Mouse (Mus musculus) liver, embryonic 14.5 days (tissue): Measurements from ENCODE around the gene Cdsn. TPM values are rescaled to one million over a fixed set of nuclear protein-coding genes. Genes with fewer than 3 reads are reported as not detected.

Source experiments
- ATAC-seq: fragments of 200-750 bp; cut with Nextera tagmentation; 2 replicates; pipeline ENCODE4 v1.8.0; 2017; ENCODE audit warnings: moderate number of reproducible peaks, mild to moderate bottlenecking, moderate library complexity; ENCODE audit not compliant: insufficient read depth
- DNase-seq, 3 experiments: peaks; one replicate each; pipeline ENCODE4 v3.0.0-alpha.2; 2012 to 2013; ENCODE audit warnings: low read depth in 3 of 3, low spot score in 3 of 3
- H3K27ac ChIP-seq: fragments of 300-500 bp; sonication (generic); 2 replicates; pipeline ENCODE4 v1.5.1; 2014; ENCODE audit warnings: moderate library complexity, mild to moderate bottlenecking, control low read depth, inconsistent platforms
- H3K27me3 ChIP-seq: fragments of 300-500 bp; sonication (generic); 2 replicates; pipeline ENCODE4 v1.6.1; 2014; ENCODE audit warnings: mild to moderate bottlenecking, low read length, moderate library complexity; ENCODE audit not compliant: control insufficient read depth, insufficient read depth
- H3K36me3 ChIP-seq: fragments of 300-500 bp; sonication (generic); replicated peaks from 2 replicates; pipeline ENCODE4 v1.6.1; 2014; ENCODE audit warnings: low read depth; ENCODE audit not compliant: control insufficient read depth, insufficient read depth
- H3K4me1 ChIP-seq, 2 experiments: fragments of 200-500 bp in 1 of 2; fragments of 300-500 bp in 1 of 2; sonication (generic) in 1 of 2; replicated peaks; 2 replicates each; pipeline ENCODE4 v1.6.1; 2012 to 2014; ENCODE audit warnings: antibody characterized with exemption in 1 of 2, inconsistent platforms in 1 of 2, low read length in 1 of 2; ENCODE audit not compliant: control insufficient read depth in 2 of 2, insufficient read depth in 2 of 2
- H3K4me2 ChIP-seq: fragments of 300-500 bp; sonication (generic); 2 replicates; pipeline ENCODE4 v1.6.1; 2014; ENCODE audit warnings: low read depth, mild to moderate bottlenecking, control low read depth, moderate library complexity
- H3K4me3 ChIP-seq, 2 experiments: fragments of 200-500 bp in 1 of 2; fragments of 300-500 bp in 1 of 2; sonication (generic) in 1 of 2; 2 replicates each; pipeline ENCODE4 v1.5.1; 2012 to 2014; ENCODE audit warnings: low read depth in 2 of 2, low read length in 2 of 2, mild to moderate bottlenecking in 2 of 2, control low read depth in 1 of 2, inconsistent platforms in 1 of 2, moderate library complexity in 1 of 2; ENCODE audit not compliant: insufficient read depth in 1 of 2
- H3K9ac ChIP-seq: fragments of 300-500 bp; sonication (generic); replicated peaks from 2 replicates; pipeline ENCODE4 v1.6.1; 2014; ENCODE audit warnings: mild to moderate bottlenecking, control low read depth, moderate library complexity
- H3K9me3 ChIP-seq: fragments of 300-500 bp; sonication (generic); 2 replicates; pipeline ENCODE4 v1.6.1; 2016; ENCODE audit warnings: low read length, mixed read lengths; ENCODE audit not compliant: control insufficient read depth
- CTCF ChIP-seq: IDR thresholded peaks from 2 replicates; pipeline ENCODE4 v1.5.1; 2016; ENCODE audit warnings: antibody characterized with exemption, low read depth, control low read depth
- EP300 ChIP-seq: IDR thresholded peaks from 2 replicates; pipeline ENCODE4 v1.6.1; 2016; ENCODE audit warnings: antibody characterized with exemption, low read depth
- WGBS: fragments of 180-500 bp; shearing (Covaris S2); extraction: QIAGEN DNeasy Blood & Tissue Kit; methylation state at CpG from one replicate; pipeline ENCODE4 v1.1.7; 2014; ENCODE audit not compliant: insufficient replicate concordance; 5-methylcytosine and 5-hydroxymethylcytosine counted together
- polyA plus RNA-seq, 2 experiments: library from polyadenylated mRNA; depleted of rRNA in 1 of 2; stranded (reverse) in 1 of 2; unstranded in 1 of 2; fragments of >200 nt; fragmentation: Nextera tagmentation in 1 of 2; extraction: Ambion mirVana in 1 of 2; gene quantifications; 2 replicates each; pipeline versions ENCODE4 v1.2.1 to v1.2.3; 2012 to 2014

Cdsn gene
- polyA plus RNA-seq, 2 experiments = not detected

DNA sequence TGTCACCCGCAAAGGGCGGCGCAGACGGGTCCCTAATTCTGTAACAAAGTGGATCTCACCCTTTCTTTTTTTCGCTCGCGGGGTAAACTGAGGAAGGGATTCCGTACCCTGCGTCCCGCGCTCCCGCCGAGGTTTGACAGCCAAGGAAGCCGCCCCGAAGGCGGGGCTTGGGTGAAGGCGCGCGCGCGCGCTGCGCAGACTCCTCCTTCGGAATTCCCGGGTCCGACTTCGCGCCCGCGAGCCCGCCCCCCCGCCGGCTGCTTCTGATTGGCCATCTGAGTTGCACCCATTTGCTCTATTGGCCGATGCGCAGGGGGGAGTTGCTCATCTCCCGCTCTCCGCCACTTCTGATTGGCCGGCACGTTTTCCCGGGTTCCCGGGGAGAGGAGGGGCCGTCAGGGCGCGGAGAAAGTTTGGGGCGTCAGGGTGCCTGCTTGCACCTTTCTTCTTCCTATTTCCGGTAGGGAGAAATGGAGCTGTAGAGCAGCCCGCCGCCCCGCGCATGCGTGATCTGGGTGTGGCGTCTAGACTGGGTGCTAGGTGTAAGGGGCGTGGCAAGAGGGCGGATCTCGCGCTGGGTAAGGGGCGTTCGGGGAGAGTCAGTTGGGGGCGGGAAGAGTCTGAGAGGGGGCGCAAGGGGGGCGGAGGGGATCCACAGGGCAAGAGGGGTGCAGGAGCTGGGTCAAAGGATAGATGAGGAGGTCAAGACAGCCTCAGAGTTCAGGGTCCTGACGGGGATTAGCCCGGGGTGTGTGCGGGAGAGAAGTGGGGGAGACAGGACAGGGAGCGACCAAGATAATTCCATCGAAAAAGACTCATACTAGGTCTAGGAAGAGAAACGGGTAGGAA, 35.1 kb upstream of the Cdsn start, which contains the start of the genes Tcf19 and Cchcr1:
Gene Tcf19, minus strand, starts transcription at position 173 of the 849 bp plus-strand sequence.
Gene Cchcr1, plus strand, starts transcription at position 449 of the 849 bp plus-strand sequence.
- Histone ChIP-seq H3K27me3 (no peaks in the 10 kb centered on the region), H3K36me3 (peaks cover 10% of the 10 kb centered on the region), H3K9me3 (no peaks in the 10 kb centered on the region), H3K27ac (peak within 1 kb of the TSS; percentile 73), H3K4me2 (peak within 1 kb of the TSS; percentile 85), H3K4me1 (peaks cover 5 to 16% of the 10 kb centered on the region in 2 experiments), H3K4me3 (peak within 1 kb of the TSS; percentile 76 to 96), H3K9ac (peak within 1 kb of the TSS; percentile 81)
- DNase-seq (peak; percentile 97 to 98 (median 98)), ATAC-seq (peak; percentile 95)
- WGBS = under 1% methylated on average over 67 of the region's 67 CpGs
- TF ChIP-seq EP300 (peak; percentile 68), CTCF (peak; percentile 36; the same call in 1 of the 2 replicates)

DNA sequence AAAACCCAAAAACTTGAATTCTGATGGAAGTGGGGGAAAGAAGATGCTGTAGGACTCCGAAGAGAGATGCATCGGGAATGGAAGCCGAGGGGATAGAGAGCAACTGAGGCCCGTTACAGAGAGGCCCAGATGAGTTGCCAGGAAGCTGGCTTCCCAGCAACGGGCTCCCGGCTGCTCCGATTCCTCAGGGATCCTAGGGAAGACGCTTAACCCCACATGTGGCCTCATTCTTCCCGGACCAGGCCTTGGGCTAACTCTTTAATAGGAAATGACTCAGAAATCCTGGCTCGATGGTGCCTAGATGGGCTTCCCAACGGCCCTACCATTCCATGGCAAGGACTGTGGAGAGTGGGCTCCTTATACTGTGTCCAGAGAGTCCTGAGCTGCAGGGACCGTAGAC, 34.4 kb upstream of the Cdsn start:
- peak overlapping the region; percentile 65 to 76 for H3K4me3 ChIP-seq
- peaks cover 8% of the 10 kb centered on the region for H3K36me3 ChIP-seq
- no peak for DNase-seq
- H3K4me1 ChIP-seq = peaks cover 5 to 16% of the 10 kb centered on the region in 2 experiments
- no peaks in the 10 kb centered on the region for H3K9me3 ChIP-seq
- peak overlapping the region; percentile 32; the same call in 1 of the 2 replicates for H3K27ac ChIP-seq
- no peak for ATAC-seq
- peak overlapping the region; percentile 81 for H3K9ac ChIP-seq
- TF ChIP-seq CTCF = no peak
- no peak for TF ChIP-seq EP300
- H3K27me3 ChIP-seq = no peaks in the 10 kb centered on the region
- peak overlapping the region; percentile 85 for H3K4me2 ChIP-seq
- 15% methylated on average over 12 of the region's 12 CpGs for WGBS

- DNase-seq (no peak), ATAC-seq (no peak)
- Histone ChIP-seq H3K4me3 (no peak overlapping the region), H3K9me3 (no peaks in the 10 kb centered on the region), H3K4me2 (no peak overlapping the region), H3K36me3 (peaks cover 2% of the 10 kb centered on the region), H3K9ac (no peak overlapping the region), H3K27ac (no peak overlapping the region), H3K4me1 (no peaks in the 10 kb centered on the region), H3K27me3 (no peaks in the 10 kb centered on the region)
- no peak for TF ChIP-seq EP300
- TF ChIP-seq CTCF = no peak
- WGBS = 80% methylated on average over 9 of the region's 9 CpGs
Measured at GRCm38 (mm10) chr17:35524354-35524753, 27.6 kb upstream of the Cdsn start.

- peaks cover 2% of the 10 kb centered on the region for H3K36me3 ChIP-seq
- H3K4me1 ChIP-seq = no peaks in the 10 kb centered on the region
- H3K27ac ChIP-seq = no peak overlapping the region
- DNase-seq (no peak), ATAC-seq (no peak)
- no peak overlapping the region for H3K9ac ChIP-seq
- H3K4me3 ChIP-seq = no peak overlapping the region
- no peaks in the 10 kb centered on the region for H3K9me3 ChIP-seq
- H3K27me3 ChIP-seq = no peaks in the 10 kb centered on the region
- no peak for TF ChIP-seq CTCF
- no peak for TF ChIP-seq EP300
- 36% methylated on average over 8 of the region's 8 CpGs for WGBS
- H3K4me2 ChIP-seq = no peak overlapping the region
Measured at GRCm38 (mm10) chr17:35526644-35527043, 25.3 kb upstream of the Cdsn start.

GRCm38 (mm10) chr17:35532360-35532759, 19.6 kb upstream of the Cdsn start:
- TF ChIP-seq CTCF = no peak
- no peak for TF ChIP-seq EP300
- H3K27me3 ChIP-seq = no peaks in the 10 kb centered on the region
- ATAC-seq (no peak), DNase-seq (no peak)
- H3K4me2 ChIP-seq = no peak overlapping the region
- H3K4me3 ChIP-seq = no peak overlapping the region
- no peak overlapping the region for H3K27ac ChIP-seq
- H3K36me3 ChIP-seq = peaks cover 2% of the 10 kb centered on the region
- 2% methylated on average over 3 of the region's 3 CpGs for WGBS
- no peak overlapping the region for H3K9ac ChIP-seq
- H3K9me3 ChIP-seq = no peaks in the 10 kb centered on the region
- no peaks in the 10 kb centered on the region for H3K4me1 ChIP-seq
